Mouse (Mus musculus): ENCODE results near the gene Scap. TPM values are rescaled to one million over a fixed set of nuclear protein-coding genes. Genes with fewer than 3 reads are reported as not detected.
A peak's percentile ranks its signal among the peaks of the same experiment; 100 is the strongest.

Gene Scap
- polyA plus RNA-seq (2016; fragmentation: Nextera tagmentation; extraction: Ambion mirVana), result 38.3 and 47.3 TPM in 2 replicates

DNA sequence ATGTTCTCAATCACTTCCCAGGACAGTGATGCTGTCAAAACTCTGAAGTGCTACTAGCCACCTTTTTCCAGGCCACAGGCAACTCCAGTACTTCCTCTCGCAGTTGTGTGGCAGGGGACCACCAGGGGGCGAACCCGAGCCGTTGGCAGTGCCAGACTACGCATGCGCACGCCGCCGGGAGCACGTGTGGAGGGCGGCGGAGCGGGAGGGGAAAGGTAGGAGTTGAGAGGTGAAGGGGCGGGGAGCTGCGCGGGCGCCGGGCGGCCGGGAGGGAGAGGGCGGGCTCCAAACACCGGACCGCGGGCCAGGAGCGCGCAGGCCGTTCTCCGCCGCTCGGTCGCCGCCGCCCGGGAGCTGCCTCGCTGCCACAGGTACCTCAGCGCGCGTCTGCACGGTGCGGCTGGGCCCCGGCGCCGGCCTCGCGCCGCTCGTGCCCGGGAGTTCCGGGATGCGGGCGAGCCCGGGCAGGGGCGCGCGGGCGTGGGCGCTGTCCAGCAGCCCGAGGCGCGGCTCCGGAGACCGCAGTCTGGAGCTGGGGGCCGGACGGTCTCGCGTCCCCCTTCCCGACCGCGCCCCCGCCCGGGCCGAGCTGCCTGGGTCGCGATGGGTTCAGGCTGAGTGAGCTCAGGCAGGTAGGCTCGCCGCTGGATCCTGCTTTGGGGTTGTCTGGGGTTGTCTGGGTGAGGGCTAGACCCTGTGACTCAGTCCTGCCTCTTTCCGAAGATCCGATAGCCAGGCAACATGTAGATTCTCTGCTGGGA, at the start of gene Scap:
Gene Scap, plus strand, starts transcription at position 154 of the 761 bp plus-strand sequence.
- peak within 1 kb of the TSS; percentile 57 for H3K27ac ChIP-seq
- no peaks in the 10 kb centered on the region for H3K9me3 ChIP-seq (replicated peaks)
- no peaks in the 10 kb centered on the region for H3K36me3 ChIP-seq
- H3K4me3 ChIP-seq, result peak within 1 kb of the TSS; percentile 93
- WGBS, result under 1% methylated on average over 49 of the region's 78 CpGs
- H3K27me3 ChIP-seq, result no peaks in the 10 kb centered on the region
- peak; percentile 91 for ATAC-seq (ENCODE audit: low FRiP score)
- peak within 1 kb of the TSS; percentile 83 for H3K9ac ChIP-seq
- H3K4me1 ChIP-seq, result peaks cover 11% of the 10 kb centered on the region
- peak within 1 kb of the TSS; percentile 90 for H3K4me2 ChIP-seq (replicated peaks)

DNA sequence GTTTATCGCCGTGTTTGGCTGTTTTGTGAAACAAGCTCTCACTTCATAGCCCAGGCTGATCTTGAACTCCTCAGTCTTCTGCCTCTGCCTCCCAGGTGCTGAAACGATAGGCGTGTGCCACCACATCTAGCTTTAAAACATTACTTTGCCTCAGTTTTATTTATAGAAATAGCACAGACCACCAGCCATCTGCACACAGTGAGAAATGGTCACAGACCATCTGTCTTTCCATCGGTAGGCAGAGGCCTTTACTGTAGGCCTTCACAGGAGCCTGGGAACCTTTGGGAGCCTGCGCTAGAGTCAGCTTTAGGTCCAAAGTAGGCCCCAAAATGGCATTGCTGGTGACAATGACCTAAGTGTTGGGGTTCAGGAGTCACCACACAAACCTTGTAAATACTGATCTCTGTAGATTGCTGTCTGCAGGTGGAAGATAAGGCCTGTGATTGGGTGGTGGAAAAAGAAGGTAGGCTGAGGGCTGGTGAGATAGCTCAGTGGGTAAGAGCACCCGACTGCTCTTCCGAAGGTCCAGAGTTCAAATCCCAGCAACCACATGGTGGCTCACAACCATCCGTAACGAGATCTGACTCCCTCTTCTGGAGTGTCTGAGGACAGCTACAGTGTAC, 48.9 kb upstream of the Scap start:
- no peaks in the 10 kb centered on the region for H3K36me3 ChIP-seq
- H3K4me2 ChIP-seq (replicated peaks), result no peak overlapping the region
- H3K4me3 ChIP-seq, result no peak overlapping the region
- 94% methylated on average over 10 of the region's 10 CpGs for WGBS
- H3K9me3 ChIP-seq (replicated peaks), result no peaks in the 10 kb centered on the region
- no peaks in the 10 kb centered on the region for H3K27me3 ChIP-seq
- no peak overlapping the region for H3K9ac ChIP-seq
- H3K4me1 ChIP-seq, result no peaks in the 10 kb centered on the region
- H3K27ac ChIP-seq, result no peak overlapping the region
- no peak for ATAC-seq (ENCODE audit: low FRiP score)

DNA sequence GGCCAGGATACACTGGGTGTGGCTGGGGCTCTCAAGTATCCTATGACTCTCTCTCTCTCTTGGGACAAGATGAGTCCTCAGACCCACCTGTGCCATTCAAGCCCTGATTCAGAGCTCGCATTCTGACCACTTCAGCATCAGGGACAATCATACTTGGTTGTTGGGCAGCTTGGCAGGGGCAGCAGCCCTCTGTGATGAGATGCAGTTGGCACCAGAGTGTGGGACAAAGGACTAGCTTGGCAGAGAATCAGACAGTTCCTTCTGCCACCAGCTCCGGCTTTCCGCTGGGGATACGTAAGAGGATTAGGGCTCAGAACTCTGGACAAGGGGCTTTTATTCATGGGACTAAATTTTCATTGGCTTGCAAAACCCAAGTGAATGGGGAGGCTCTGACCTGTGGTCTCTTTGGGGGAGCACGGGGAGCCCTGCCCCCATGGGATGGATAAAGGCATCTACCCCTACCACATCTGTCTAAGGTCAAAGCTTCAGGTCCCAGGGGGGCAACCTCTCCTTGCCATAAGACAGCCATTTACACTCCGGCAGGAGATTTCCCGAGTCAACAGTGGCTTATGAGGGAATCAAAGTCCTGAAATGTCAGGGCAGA, 45.7 kb upstream of the Scap start:
- no peaks in the 10 kb centered on the region for H3K27me3 ChIP-seq
- no peak overlapping the region for H3K4me2 ChIP-seq (replicated peaks)
- no peak overlapping the region for H3K4me3 ChIP-seq
- no peaks in the 10 kb centered on the region for H3K4me1 ChIP-seq
- no peak overlapping the region for H3K27ac ChIP-seq
- H3K36me3 ChIP-seq, result no peaks in the 10 kb centered on the region
- WGBS, result 71% methylated on average over 7 of the region's 7 CpGs
- no peaks in the 10 kb centered on the region for H3K9me3 ChIP-seq (replicated peaks)
- no peak overlapping the region for H3K9ac ChIP-seq
- no peak for ATAC-seq (ENCODE audit: low FRiP score)

DNA sequence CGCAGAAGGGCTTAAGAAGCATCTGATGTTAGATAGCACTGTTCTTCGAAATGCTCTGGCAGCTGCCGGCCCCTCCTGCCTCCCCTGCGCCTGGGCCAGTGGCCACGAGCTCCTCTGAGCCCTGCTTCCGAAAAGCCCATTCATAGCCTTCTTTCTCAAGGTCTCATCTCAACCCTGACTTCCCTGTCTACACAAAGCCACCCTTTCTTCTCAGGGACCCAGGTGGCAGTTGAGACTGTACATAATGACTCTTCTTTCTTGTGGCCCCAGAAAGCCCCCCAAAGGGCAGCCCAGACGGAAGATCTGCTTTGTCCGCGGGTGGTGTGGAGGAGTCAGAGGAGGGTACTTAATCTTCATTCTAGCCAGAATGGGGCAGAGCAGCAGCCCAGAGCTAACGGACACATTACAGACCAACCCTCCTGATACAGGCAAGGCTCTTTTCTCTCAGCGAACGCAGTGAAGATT, 39.8 kb upstream of the Scap start:
- Histone ChIP-seq H3K4me1 (0 out of 2 replicates have a peak, but pooled peaks cover 15% of the 10 kb centered on the region), H3K36me3 (no peaks in the 10 kb centered on the region), H3K9ac (no peak overlapping the region), H3K4me2 (replicated peaks) (no peak overlapping the region), H3K4me3 (no peak overlapping the region), H3K27me3 (no peaks in the 10 kb centered on the region), H3K27ac (no peak overlapping the region), H3K9me3 (replicated peaks) (no peaks in the 10 kb centered on the region)
- ATAC-seq (ENCODE audit: low FRiP score), result no peak
- 45% methylated on average over 12 of the region's 12 CpGs for WGBS

DNA sequence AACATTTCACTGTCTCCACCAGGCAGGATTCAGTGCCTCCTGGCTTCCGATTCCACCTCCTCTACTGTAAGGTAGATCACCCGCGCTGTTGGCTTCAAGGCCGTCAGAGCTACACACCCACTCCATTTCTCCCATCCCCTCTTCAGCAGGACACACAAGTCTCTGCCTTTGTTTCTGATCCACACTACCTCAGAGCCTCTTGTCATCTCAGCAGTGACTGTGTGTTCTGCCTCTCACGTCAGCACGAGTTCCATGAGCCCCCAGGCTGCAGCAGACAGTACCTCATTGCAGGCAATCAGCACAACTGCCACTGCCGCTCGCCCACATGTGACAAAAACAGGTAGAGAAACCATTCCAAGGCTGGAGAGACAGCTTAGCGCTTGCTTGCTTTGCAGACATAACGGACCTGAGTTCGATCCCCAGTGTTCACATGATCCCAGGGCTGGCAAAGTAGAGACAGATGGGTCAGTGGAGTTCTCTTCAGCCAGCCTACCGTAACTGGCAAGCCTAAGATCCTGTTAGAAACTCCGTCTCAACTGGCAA, 39.1 kb upstream of the Scap start:
- Histone ChIP-seq H3K27ac (no peak overlapping the region), H3K4me1 (0 out of 2 replicates have a peak, but pooled peaks cover 15% of the 10 kb centered on the region), H3K9ac (no peak overlapping the region), H3K27me3 (no peaks in the 10 kb centered on the region), H3K9me3 (replicated peaks) (no peaks in the 10 kb centered on the region), H3K4me2 (replicated peaks) (no peak overlapping the region), H3K4me3 (no peak overlapping the region), H3K36me3 (no peaks in the 10 kb centered on the region)
- ATAC-seq (ENCODE audit: low FRiP score), result no peak
- WGBS, result 83% methylated on average over 13 of the region's 13 CpGs

DNA sequence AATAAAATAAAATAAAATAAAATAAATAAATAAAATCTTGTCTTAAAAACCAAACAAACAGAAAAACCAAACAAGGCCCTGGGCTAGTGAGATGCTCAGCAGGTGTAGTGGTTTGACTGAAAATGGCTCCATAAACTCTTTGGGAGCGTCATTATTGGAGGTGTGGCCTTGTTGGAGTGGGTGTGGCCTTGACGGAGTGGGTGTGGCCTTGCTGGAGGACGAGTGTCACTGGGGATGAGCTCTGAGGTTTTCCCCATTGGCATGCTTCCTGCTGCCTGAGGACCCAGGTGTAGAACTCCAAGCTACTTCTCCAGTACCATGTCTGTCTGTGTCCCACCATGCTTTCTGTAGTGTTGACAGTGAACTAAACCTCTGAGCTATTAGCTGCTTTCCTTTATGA, 38.3 kb upstream of the Scap start:
- Histone ChIP-seq H3K4me2 (replicated peaks) (no peak overlapping the region), H3K4me1 (0 out of 2 replicates have a peak, but pooled peaks cover 15% of the 10 kb centered on the region), H3K9ac (no peak overlapping the region), H3K27me3 (no peaks in the 10 kb centered on the region), H3K4me3 (no peak overlapping the region), H3K36me3 (no peaks in the 10 kb centered on the region), H3K9me3 (replicated peaks) (no peaks in the 10 kb centered on the region), H3K27ac (no peak overlapping the region)
- 65% methylated on average over 3 of the region's 3 CpGs for WGBS
- no peak for ATAC-seq (ENCODE audit: low FRiP score)

DNA sequence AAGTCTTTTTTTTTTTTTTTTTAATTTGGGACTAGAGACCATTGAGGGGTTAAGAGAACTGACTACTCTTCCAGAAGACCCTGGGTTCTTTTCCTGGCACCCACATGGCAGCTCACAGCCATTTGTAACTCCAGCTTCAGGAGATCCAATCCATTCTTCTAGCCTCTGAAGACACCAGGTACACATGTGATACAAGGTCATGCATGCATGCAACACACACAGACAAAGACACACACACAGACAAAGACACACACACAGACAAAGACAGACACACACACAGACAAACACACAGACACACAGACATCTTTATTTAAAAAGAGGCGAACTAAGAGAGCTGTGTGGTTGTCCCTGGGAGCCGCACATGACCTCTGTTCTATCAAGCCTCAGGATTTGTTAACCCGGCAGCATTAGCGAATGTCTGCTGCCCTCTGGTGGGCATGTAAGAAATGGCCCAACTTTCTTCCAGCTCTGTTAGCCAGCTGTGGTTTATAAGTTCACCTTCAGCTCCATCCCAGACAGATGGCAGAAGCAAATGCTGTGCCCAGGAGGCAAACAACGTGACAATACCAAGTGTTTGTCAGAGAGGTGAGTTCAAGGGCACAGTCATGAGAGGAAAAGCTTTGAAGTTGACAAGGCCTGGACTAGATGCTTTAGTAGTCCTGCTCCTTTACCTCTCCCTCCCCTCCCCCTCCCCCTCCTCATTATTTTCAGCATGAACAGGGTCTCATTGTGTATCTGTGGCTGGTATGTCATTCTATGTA, 36.0 kb upstream of the Scap start:
- H3K27ac ChIP-seq, result no peak overlapping the region
- no peaks in the 10 kb centered on the region for H3K36me3 ChIP-seq
- 0 out of 2 replicates have a peak, but pooled peaks cover 4% of the 10 kb centered on the region for H3K9me3 ChIP-seq (replicated peaks)
- no peak overlapping the region for H3K4me2 ChIP-seq (replicated peaks)
- no peaks in the 10 kb centered on the region for H3K27me3 ChIP-seq
- H3K4me3 ChIP-seq, result no peak overlapping the region
- peak; percentile 72 for ATAC-seq (ENCODE audit: low FRiP score)
- 0 out of 2 replicates have a peak, but pooled peaks cover 15% of the 10 kb centered on the region for H3K4me1 ChIP-seq
- WGBS, result 6% methylated on average over 5 of the region's 5 CpGs
- H3K9ac ChIP-seq, result no peak overlapping the region

DNA sequence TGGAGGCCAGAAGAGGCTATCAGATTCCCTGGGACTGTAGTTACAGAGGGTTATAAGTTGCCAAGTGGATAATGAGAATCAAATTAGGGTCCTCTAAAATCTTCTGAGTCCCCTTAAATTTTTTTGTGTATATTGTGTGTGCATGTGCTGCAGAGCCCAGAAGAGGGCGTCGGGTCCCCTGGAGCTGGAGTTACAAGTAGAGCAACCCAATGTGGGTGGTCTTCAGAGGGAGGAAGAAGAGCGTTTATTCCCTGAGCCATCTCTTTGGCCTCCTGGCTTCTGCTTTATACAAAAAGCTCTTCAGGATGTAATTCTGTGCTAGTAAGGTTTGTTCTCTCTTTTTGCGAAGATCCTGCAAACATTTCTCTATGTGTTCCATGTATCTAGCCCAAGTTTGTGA, 28.6 kb upstream of the Scap start:
- WGBS, result 4% methylated on average over 4 of the region's 4 CpGs
- H3K36me3 ChIP-seq, result no peaks in the 10 kb centered on the region
- peak overlapping the region; percentile 64 for H3K4me2 ChIP-seq (replicated peaks)
- no peaks in the 10 kb centered on the region for H3K27me3 ChIP-seq
- peak overlapping the region; percentile 54 for H3K4me3 ChIP-seq
- H3K9me3 ChIP-seq (replicated peaks), result 0 out of 2 replicates have a peak, but pooled peaks cover 4% of the 10 kb centered on the region
- no peak for ATAC-seq (ENCODE audit: low FRiP score)
- peak overlapping the region; percentile 82 for H3K9ac ChIP-seq
- H3K27ac ChIP-seq, result peak overlapping the region; percentile 95
- peaks cover 8% of the 10 kb centered on the region for H3K4me1 ChIP-seq

DNA sequence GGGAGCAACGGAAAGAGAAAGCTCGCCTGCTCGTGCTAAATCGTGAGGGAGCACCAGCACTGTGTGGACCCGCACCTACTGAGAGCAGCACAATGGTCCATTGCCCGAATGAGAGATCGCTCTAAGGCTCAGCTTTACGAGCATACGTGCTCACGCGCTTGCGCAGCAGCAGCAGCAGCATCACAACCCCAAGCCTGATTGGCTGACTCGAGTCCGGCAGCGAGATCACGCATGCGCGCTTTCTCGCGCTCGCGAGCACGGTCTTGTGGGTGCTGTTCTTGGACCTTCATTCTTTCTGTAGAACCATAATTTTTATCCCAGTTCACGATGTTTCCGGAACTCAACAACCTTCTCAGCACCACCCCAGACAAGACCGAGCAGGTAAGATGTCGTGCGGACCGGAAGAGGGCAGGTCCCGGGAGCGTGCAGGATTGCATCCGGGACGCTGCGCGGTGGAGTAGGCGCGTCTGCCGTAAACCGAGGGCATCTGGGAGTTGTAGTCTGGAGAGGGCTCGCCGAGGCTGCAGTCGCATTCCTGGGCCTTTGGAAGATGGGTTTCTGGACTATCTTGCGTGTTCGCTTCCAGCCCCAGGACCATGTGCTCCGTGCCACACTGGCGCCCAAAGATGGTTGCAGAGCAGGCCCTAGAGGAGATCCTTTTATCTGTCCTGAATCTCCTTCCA, 28.0 kb upstream of the Scap start, which contains the start of gene Elp6:
Gene Elp6, plus strand, starts transcription at position 205 of the 683 bp plus-strand sequence.
- Histone ChIP-seq H3K36me3 (peaks cover 5% of the 10 kb centered on the region), H3K9ac (peak within 1 kb of the TSS; percentile 82), H3K27ac (peak within 1 kb of the TSS; percentile 95), H3K9me3 (replicated peaks) (0 out of 2 replicates have a peak, but pooled peaks cover 4% of the 10 kb centered on the region), H3K4me3 (peak within 1 kb of the TSS; percentile 54), H3K27me3 (no peaks in the 10 kb centered on the region), H3K4me2 (replicated peaks) (peak within 1 kb of the TSS; percentile 64), H3K4me1 (peaks cover 8% of the 10 kb centered on the region)
- WGBS, result under 1% methylated on average over 46 of the region's 46 CpGs
- ATAC-seq (ENCODE audit: low FRiP score), result peak; percentile 100

DNA sequence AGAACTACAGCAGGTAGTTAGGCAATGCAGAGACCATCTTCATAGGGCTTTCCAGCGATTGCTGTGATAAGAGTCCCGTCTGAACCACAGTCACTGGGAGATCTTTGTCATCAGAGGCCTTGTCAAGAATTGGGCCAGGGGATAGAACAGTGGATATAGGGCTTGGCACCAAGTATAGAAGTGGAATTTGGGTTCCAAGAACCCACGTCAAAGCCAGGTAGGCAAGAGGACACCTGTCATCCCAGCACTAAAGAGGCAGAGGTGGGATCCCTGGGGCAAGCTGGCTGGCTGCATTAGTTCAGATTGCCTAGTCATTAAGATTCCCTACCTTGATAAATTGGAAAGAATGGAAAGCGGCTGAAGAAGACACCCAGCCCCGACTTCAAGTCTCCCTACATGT, 26.7 kb upstream of the Scap start:
- Histone ChIP-seq H3K4me2 (replicated peaks) (peak overlapping the region; percentile 64; the same call in 1 of the 2 replicates), H3K4me3 (peak overlapping the region; percentile 54; the same call in 1 of the 2 replicates)
- WGBS, result 96% methylated on average over 5 of the region's 5 CpGs

DNA sequence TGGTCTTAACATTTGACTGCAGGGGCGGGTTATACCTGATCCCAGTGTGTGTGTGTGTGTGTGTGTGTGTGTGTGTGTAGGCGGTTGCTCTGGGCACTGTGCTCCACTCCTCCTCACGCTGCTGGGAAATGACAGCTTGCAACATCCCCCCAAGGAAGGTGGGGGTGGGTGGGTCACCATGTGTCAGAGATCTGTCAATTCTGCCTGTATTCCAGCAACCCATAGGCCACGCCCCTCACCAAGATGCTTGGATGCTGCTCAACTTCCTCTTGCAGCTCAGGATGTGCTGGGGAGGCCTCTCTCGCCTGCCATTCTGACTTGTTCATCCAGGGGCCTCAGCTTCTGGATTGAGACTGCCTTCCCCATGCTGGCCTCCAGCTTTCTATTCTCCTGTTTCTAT, 18.4 kb upstream of the Scap start:
- Histone ChIP-seq H3K27ac (no peak overlapping the region), H3K36me3 (peaks cover 85% of the 10 kb centered on the region), H3K4me2 (replicated peaks) (no peak overlapping the region), H3K9me3 (replicated peaks) (no peaks in the 10 kb centered on the region), H3K9ac (no peak overlapping the region), H3K4me3 (no peak overlapping the region), H3K27me3 (no peaks in the 10 kb centered on the region), H3K4me1 (no peaks in the 10 kb centered on the region)
- 82% methylated on average over 5 of the region's 5 CpGs for WGBS
- no peak for ATAC-seq (ENCODE audit: low FRiP score)

More for the DNA sequence above, 26.7 kb upstream of the Scap start:
- H3K4me1 ChIP-seq, result peaks cover 8% of the 10 kb centered on the region
- H3K9ac ChIP-seq, result no peak overlapping the region
- H3K36me3 ChIP-seq, result peaks cover 17% of the 10 kb centered on the region
- H3K9me3 ChIP-seq (replicated peaks), result no peaks in the 10 kb centered on the region
- no peak overlapping the region for H3K27ac ChIP-seq
- ATAC-seq (ENCODE audit: low FRiP score), result no peak
- no peaks in the 10 kb centered on the region for H3K27me3 ChIP-seq

All from hindbrain, embryonic 12.5 days (tissue).